In the genomic region with DNA sequence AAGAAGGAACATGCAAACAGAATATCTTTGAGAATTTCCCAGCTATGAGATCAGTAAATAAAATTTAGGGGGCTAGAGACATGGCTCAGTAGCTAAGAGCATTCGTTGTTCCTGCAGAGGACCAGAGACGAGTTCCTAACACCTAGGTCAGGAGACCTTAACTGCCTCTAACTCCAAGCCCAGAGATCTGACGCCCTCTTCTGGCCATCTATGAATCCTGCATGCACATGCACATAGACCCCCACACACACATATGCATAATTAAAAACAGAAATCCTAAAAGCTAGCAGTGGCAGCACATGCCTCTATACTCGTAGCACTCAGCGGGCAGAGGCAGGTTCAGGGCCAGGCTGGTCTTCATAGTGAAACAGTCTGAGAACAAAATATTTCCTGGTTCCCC, we compare ENCODE assay signal across 23 mouse cellular contexts. TPM values are rescaled to one million over a fixed set of nuclear protein-coding genes. Genes with fewer than 3 reads are reported as not detected.
DNase-seq lines count a peak whose midpoint lies in the region; ATAC-seq and TF ChIP-seq lines count a peak whose summit lies in the region.
"Had no signal": no experiment of that assay in that cellular context is flagged by ENCODE, and none has a peak within 500 bp of the region (broad histone marks: within the 10 kb centered on the region; RNA-seq: fewer than 3 reads in every experiment).

No protein-coding gene starts in this region.

- no peak for ATAC-seq in stomach, embryonic 16.5 days (ENCODE audit: insufficient read depth, low FRiP score)
- ATAC-seq: forebrain, embryonic 16.5 days had no signal

- no peak for DNase-seq in kidney, adult 2 months
- no peak for DNase-seq in kidney, adult 11 months
- no peak for DNase-seq in testis, postnatal 14 days (ENCODE audit: low spot score)
- no peak for DNase-seq in brain, embryonic 14.5 days (ENCODE audit: low read depth)
- no peak for DNase-seq in urinary bladder, postnatal 14 days (ENCODE audit: low spot score)
- DNase-seq in adrenal gland, postnatal 10 days, result no peak
- DNase-seq: adrenal gland, adult 8-10 months; B cell, adult 2 months; cerebellum, adult 2 months; gastrocnemius, postnatal 25 days; heart, postnatal 14 days; kidney, adult 9 months; layer of hippocampus, postnatal 36 days; left cerebral cortex, postnatal 4 days; lung, postnatal 10 days; right cerebral cortex, postnatal 25 days had no signal

- no peaks in the 10 kb centered on the region for H3K36me3 ChIP-seq in kidney, adult 2 months (ENCODE audit: control insufficient read depth, insufficient read depth, low read length)
- H3K36me3 ChIP-seq in testis, adult 2 months (ENCODE audit: control insufficient read depth, insufficient read depth, low read length), result no peaks in the 10 kb centered on the region
- H3K36me3 ChIP-seq in stomach, embryonic 16.5 days (ENCODE audit: control insufficient read depth, insufficient read depth, low read length), result no peaks in the 10 kb centered on the region
- H3K36me3 ChIP-seq: embryonic facial prominence, embryonic 12.5 days; neural tube, embryonic 13.5 days had no signal

- no peak overlapping the region for H3K27ac ChIP-seq in kidney, adult 2 months (ENCODE audit: insufficient read depth, low read depth, low read length)
- no peak overlapping the region for H3K27ac ChIP-seq in testis, adult 2 months (ENCODE audit: control insufficient read depth, insufficient read depth, low read depth, low read length)
- H3K27ac ChIP-seq in stomach, embryonic 16.5 days (ENCODE audit: low read length), result peak overlapping the region; percentile 58; the same call in 1 of the 2 replicates
- H3K27ac ChIP-seq: embryonic facial prominence, embryonic 12.5 days; hindbrain, embryonic 14.5 days; neural tube, embryonic 13.5 days had no signal

- H3K27me3 ChIP-seq in kidney, adult 2 months (replicated peaks; ENCODE audit: control insufficient read depth, insufficient read depth, low read length), result no peaks in the 10 kb centered on the region
- no peaks in the 10 kb centered on the region for H3K27me3 ChIP-seq in testis, adult 2 months (ENCODE audit: control insufficient read depth, insufficient read depth, low read length)
- no peaks in the 10 kb centered on the region for H3K27me3 ChIP-seq in stomach, embryonic 16.5 days (ENCODE audit: control insufficient read depth, insufficient read depth, low read length)
- H3K27me3 ChIP-seq: embryonic facial prominence, embryonic 12.5 days; neural tube, embryonic 13.5 days had no signal

- H3K9me3 ChIP-seq in stomach, embryonic 16.5 days (replicated peaks; ENCODE audit: control insufficient read depth, low read length), result no peaks in the 10 kb centered on the region
- H3K9me3 ChIP-seq: embryonic facial prominence, embryonic 12.5 days; neural tube, embryonic 13.5 days had no signal

- WGBS in kidney, adult 2 months, result 91% methylated on average over 5 of the region's 5 CpGs
- 79% methylated on average over 5 of the region's 5 CpGs for WGBS in stomach, embryonic 16.5 days

- H3K9ac ChIP-seq in stomach, embryonic 16.5 days (ENCODE audit: low read length), result no peak overlapping the region
- H3K9ac ChIP-seq: embryonic facial prominence, embryonic 12.5 days; hindbrain, embryonic 14.5 days; neural tube, embryonic 13.5 days had no signal

- TF ChIP-seq POLR2A in kidney, adult 2 months (IDR thresholded peaks at IDR 0.05; ENCODE audit: low read depth, low read length), result no peak
- TF ChIP-seq POLR2A in testis, adult 2 months (IDR thresholded peaks at IDR 0.05; ENCODE audit: control insufficient read depth, low read depth, low read length), result no peak
- no peak for TF ChIP-seq POLR2A in brain, embryonic 14.5 days (IDR thresholded peaks at IDR 0.05; ENCODE audit: borderline replicate concordance, extremely low read depth, insufficient read depth, insufficient read length, poor library complexity, severe bottlenecking)

- H3K4me1 ChIP-seq in kidney, adult 2 months (ENCODE audit: control insufficient read depth, insufficient read depth, low read length), result peaks cover 3% of the 10 kb centered on the region; the same call in 1 of the 2 replicates
- no peaks in the 10 kb centered on the region for H3K4me1 ChIP-seq in testis, adult 2 months (ENCODE audit: control insufficient read depth, insufficient read depth, low read length)
- H3K4me1 ChIP-seq in stomach, embryonic 16.5 days (ENCODE audit: control insufficient read depth, insufficient read depth, low read length), result 0 out of 2 replicates have a peak, but pooled peaks cover 6% of the 10 kb centered on the region
- H3K4me1 ChIP-seq: embryonic facial prominence, embryonic 12.5 days; neural tube, embryonic 13.5 days had no signal

- 0 out of 2 replicates have a peak, but pooled peaks have one; percentile 13 for TF ChIP-seq CTCF in kidney, adult 2 months (conservative IDR thresholded peaks at IDR 0.05; ENCODE audit: insufficient read depth, insufficient read length, low read depth, low read length)
- TF ChIP-seq CTCF in testis, adult 2 months (IDR thresholded peaks at IDR 0.05; ENCODE audit: control insufficient read depth, insufficient read depth, insufficient replicate concordance, low read depth, low read length), result peak; percentile 32; the same call in 1 of the 2 replicates
- TF ChIP-seq CTCF in brain, embryonic 14.5 days (IDR thresholded peaks at IDR 0.05; ENCODE audit: borderline replicate concordance, extremely low read depth, insufficient read depth, insufficient read length), result peak; percentile 5; the same call in 1 of the 2 replicates

- no peak overlapping the region for H3K4me3 ChIP-seq in kidney, adult 2 months (ENCODE audit: insufficient read depth, low read depth, low read length)
- no peak overlapping the region for H3K4me3 ChIP-seq in testis, adult 2 months (ENCODE audit: control insufficient read depth, low read depth, low read length)
- no peak overlapping the region for H3K4me3 ChIP-seq in stomach, embryonic 16.5 days (replicated peaks; ENCODE audit: low read length)
- H3K4me3 ChIP-seq: embryonic facial prominence, embryonic 12.5 days; neural tube, embryonic 13.5 days had no signal

- H3K4me2 ChIP-seq in stomach, embryonic 16.5 days (ENCODE audit: low read depth, low read length), result no peak overlapping the region
- H3K4me2 ChIP-seq: embryonic facial prominence, embryonic 12.5 days; heart, embryonic 11.5 days; hindbrain, embryonic 14.5 days; neural tube, embryonic 13.5 days had no signal

RNA-seq across cellular contexts. Expression of gene Myo15b, which starts 18.2 kb away (rescaled TPM):
- 104 and 132 TPM in 2 replicates for polyA plus RNA-seq in kidney, adult 2 months (2012; rRNA removed)
- 11.7 and 12.1 TPM in 2 replicates for polyA plus RNA-seq in testis, adult 2 months (2012; rRNA removed)
- 0.14 and 0.23 TPM in 2 replicates for polyA plus RNA-seq in brain, embryonic 14.5 days (2012; rRNA removed)
- polyA plus RNA-seq in stomach, embryonic 16.5 days (2015; fragmentation: Nextera tagmentation; extraction: Ambion mirVana), result 20.8 and 21.1 TPM in 2 replicates
- total RNA-seq in adrenal gland, postnatal 10 days (2021), result 1 to 10 TPM in 1 of 2 experiments, under 1 TPM in 1; 0.91 to 1.2 TPM
- total RNA-seq: gastrocnemius, postnatal 25 days had no signal
- polyA plus RNA-seq: hindbrain, embryonic 14.5 days had no signal

RNA-seq across cellular contexts. Expression of gene Smim5, which starts 23.3 kb away (rescaled TPM):
- 26.1 and 26.7 TPM in 2 replicates for polyA plus RNA-seq in kidney, adult 2 months (2012; rRNA removed)
- polyA plus RNA-seq in testis, adult 2 months (2012; rRNA removed), result 0.72 TPM in 1 of 2 replicates, not detected in the other
- 0.64 and 1.2 TPM in 2 replicates for polyA plus RNA-seq in brain, embryonic 14.5 days (2012; rRNA removed)
- polyA plus RNA-seq in stomach, embryonic 16.5 days (2015; fragmentation: Nextera tagmentation; extraction: Ambion mirVana), result 6.5 and 8.5 TPM in 2 replicates
- total RNA-seq in adrenal gland, postnatal 10 days (2021), result 1 to 10 TPM; 1.5 to 2.6 TPM
- total RNA-seq: left cerebral cortex, postnatal 4 days had no signal

RNA-seq across cellular contexts. Expression of gene Smim6, which starts 35.4 kb away (rescaled TPM):
- 5.0 and 5.7 TPM in 2 replicates for polyA plus RNA-seq in kidney, adult 2 months (2012; rRNA removed)
- 17.6 and 20.7 TPM in 2 replicates for polyA plus RNA-seq in testis, adult 2 months (2012; rRNA removed)
- polyA plus RNA-seq in brain, embryonic 14.5 days (2012; rRNA removed), result not detected in 2 replicates
- 57.0 and 68.4 TPM in 2 replicates for polyA plus RNA-seq in stomach, embryonic 16.5 days (2015; fragmentation: Nextera tagmentation; extraction: Ambion mirVana)
- total RNA-seq in adrenal gland, postnatal 10 days (2021), result under 1 TPM in 1 of 2 experiments, not detected in 1; 0.30 TPM
- total RNA-seq: adrenal gland, adult 8-10 months; gastrocnemius, postnatal 25 days; layer of hippocampus, postnatal 36 days; left cerebral cortex, postnatal 4 days had no signal
- polyA plus RNA-seq: cerebellum, adult 2 months; hindbrain, embryonic 14.5 days had no signal

RNA-seq across cellular contexts. Expression of gene Llgl2, which starts 52.6 kb away (rescaled TPM):
- polyA plus RNA-seq in kidney, adult 2 months (2012; rRNA removed), result 153 and 166 TPM in 2 replicates
- polyA plus RNA-seq in testis, adult 2 months (2012; rRNA removed), result 3.1 and 9.0 TPM in 2 replicates
- 1.5 and 2.5 TPM in 2 replicates for polyA plus RNA-seq in brain, embryonic 14.5 days (2012; rRNA removed)
- polyA plus RNA-seq in stomach, embryonic 16.5 days (2015; fragmentation: Nextera tagmentation; extraction: Ambion mirVana), result 65.6 and 75.3 TPM in 2 replicates
- 10 to 100 TPM; 12.7 to 14.0 TPM for total RNA-seq in adrenal gland, postnatal 10 days (2021)

RNA-seq across cellular contexts. Expression of gene Sap30bp, which starts 56.6 kb away (rescaled TPM):
- 20.5 and 24.1 TPM in 2 replicates for polyA plus RNA-seq in kidney, adult 2 months (2012; rRNA removed)
- polyA plus RNA-seq in testis, adult 2 months (2012; rRNA removed), result 20.2 and 20.4 TPM in 2 replicates
- 57.6 and 69.8 TPM in 2 replicates for polyA plus RNA-seq in brain, embryonic 14.5 days (2012; rRNA removed)
- polyA plus RNA-seq in stomach, embryonic 16.5 days (2015; fragmentation: Nextera tagmentation; extraction: Ambion mirVana), result 32.0 and 35.2 TPM in 2 replicates
- total RNA-seq in adrenal gland, postnatal 10 days (2021), result 10 to 100 TPM; 38.0 to 38.1 TPM

Comparison
In these comparisons a context has a peak if more than half of its experiments do, and no peak if none do; other contexts are left out.
1. RNA of gene Myo15b, which starts 18.2 kb away (polyA plus RNA-seq): 104 to 132 TPM in kidney, adult 2 months, 20.8 to 21.1 TPM in stomach, embryonic 16.5 days and 11.7 to 12.1 TPM in testis, adult 2 months; 0.14 to 0.23 TPM in brain, embryonic 14.5 days; every median in the first group is over 10 times any median in the second.
2. Peak in every context shown above with its lines, with median percentiles within 50 percentile points of each other: CTCF ChIP-seq.